Mouse (Mus musculus): Measurements from ENCODE around the gene Acox1.

Acox1 gene

GRCm38 (mm10) chr11:116130488-116131205 is 68.2 kb downstream of the Acox1 start, which contains the start of gene Trim65:
Gene Trim65 (minus strand): TSS chr11:116131128.
- DNase-seq (ENCODE audit: low read depth, low spot score), result peak; percentile 97

GRCm38 (mm10) chr11:116129993-116130487 is 68.8 kb downstream of the Acox1 start:
- DNase-seq (ENCODE audit: low read depth, low spot score), result peak; percentile 58

- no peak for DNase-seq (ENCODE audit: low read depth, low spot score)
Observed at GRCm38 (mm10) chr11:116129091-116129790, 69.6 kb downstream of the Acox1 start.

- no peak for DNase-seq (ENCODE audit: low read depth, low spot score)
Observed at GRCm38 (mm10) chr11:116127986-116128385, 70.9 kb downstream of the Acox1 start.

- no peak for DNase-seq (ENCODE audit: low read depth, low spot score)
Observed at GRCm38 (mm10) chr11:116127156-116127980, 71.5 kb downstream of the Acox1 start, which contains the start of gene Trim47. Gene Trim47 (minus strand): TSS chr11:116127210.

- DNase-seq (ENCODE audit: low read depth, low spot score), result no peak
Observed at GRCm38 (mm10) chr11:116126261-116126660, 72.6 kb downstream of the Acox1 start.

Data from brain, adult 2 months (tissue).